Comparison of ENCODE assay signal across 28 mouse cellular contexts in genomic region chr7:6277906-6278305, GRCm38 (mm10). TPM values are rescaled to one million over a fixed set of nuclear protein-coding genes. Genes with fewer than 3 reads are reported as not detected.
DNase-seq lines count a peak whose midpoint lies in the region; ATAC-seq and TF ChIP-seq lines count a peak whose summit lies in the region.
"Had no signal": no experiment of that assay in that cellular context is flagged by ENCODE, and none has a peak within 500 bp of the region (broad histone marks: within the 10 kb centered on the region; RNA-seq: fewer than 3 reads in every experiment).

No protein-coding gene starts in this region.

- 27% methylated on average over 3 of the region's 3 CpGs for WGBS in stomach, embryonic 15.5 days
- 29% methylated on average over 3 of the region's 3 CpGs for WGBS in stomach, postnatal 0 days
- WGBS in liver, embryonic 15.5 days (ENCODE audit: insufficient replicate concordance), result 10% methylated on average over 3 of the region's 3 CpGs
- WGBS in hindbrain, embryonic 16.5 days, result 59% methylated on average over 3 of the region's 3 CpGs
- whole genome bisulfite sequencing in hindbrain, embryonic 14.5 days, result 57% methylated on average over 3 of the region's 3 CpGs

- DNase-seq in stomach, postnatal 0 days (ENCODE audit: low spot score), result no peak
- DNase-seq in left cerebral cortex, adult 11 months (ENCODE audit: low spot score), result no peak
- DNase-seq in hindbrain, embryonic 14.5 days (ENCODE audit: low spot score), result no peak
- DNase-seq: adrenal gland, postnatal 10 days; cerebellum, adult 18-20 months; cerebellum, adult 9-11 months; gastrocnemius, postnatal 14 days; heart, adult 2 months had no signal

- no peaks in the 10 kb centered on the region for H3K9me3 ChIP-seq in stomach, embryonic 15.5 days
- no peaks in the 10 kb centered on the region for H3K9me3 ChIP-seq in stomach, postnatal 0 days (ENCODE audit: control insufficient read depth, low read length)
- H3K9me3 ChIP-seq in liver, embryonic 15.5 days (replicated peaks), result no peaks in the 10 kb centered on the region
- H3K9me3 ChIP-seq in hindbrain, embryonic 16.5 days (ENCODE audit: control insufficient read depth, low read length), result no peaks in the 10 kb centered on the region
- H3K9me3 ChIP-seq in hindbrain, embryonic 14.5 days (ENCODE audit: control insufficient read depth, low read length), result no peaks in the 10 kb centered on the region
- H3K9me3 ChIP-seq: embryonic facial prominence, embryonic 12.5 days; forebrain, embryonic 15.5 days; heart, embryonic 12.5 days; hindbrain, embryonic 15.5 days had no signal

- ATAC-seq in stomach, embryonic 15.5 days (ENCODE audit: insufficient read depth, low FRiP score, low read depth), result peak; percentile 17; the same call in 1 of the 2 replicates
- no peak for ATAC-seq in stomach, postnatal 0 days (ENCODE audit: low FRiP score, low TSS enrichment)
- ATAC-seq in common myeloid progenitor, adult 5-6 weeks (replicated peaks; ENCODE audit: low read depth, poor library complexity, severe bottlenecking), result peak; percentile 60
- peak; percentile 81 for ATAC-seq in liver, embryonic 15.5 days (ENCODE audit: insufficient read depth)
- ATAC-seq in megakaryocyte-erythroid progenitor cell, adult 5-6 weeks (replicated peaks; ENCODE audit: low FRiP score, low TSS enrichment, poor library complexity, severe bottlenecking), result peak; percentile 90
- no peak for ATAC-seq in hindbrain, embryonic 16.5 days
- no peak for ATAC-seq in hindbrain, embryonic 14.5 days (ENCODE audit: low FRiP score)
- ATAC-seq: forebrain, embryonic 15.5 days; inflammation-experienced regulatory T-cells, adult 6 months had no signal

- no peak for TF ChIP-seq EP300 in stomach, postnatal 0 days (optimal IDR thresholded peaks at IDR 0.05)

- no peak overlapping the region for H3K4me2 ChIP-seq in stomach, embryonic 15.5 days
- H3K4me2 ChIP-seq in stomach, postnatal 0 days (replicated peaks; ENCODE audit: low read depth), result no peak overlapping the region
- no peak overlapping the region for H3K4me2 ChIP-seq in liver, embryonic 15.5 days
- H3K4me2 ChIP-seq in hindbrain, embryonic 16.5 days (ENCODE audit: low read length), result no peak overlapping the region
- no peak overlapping the region for H3K4me2 ChIP-seq in hindbrain, embryonic 14.5 days (replicated peaks)
- H3K4me2 ChIP-seq: embryonic facial prominence, embryonic 12.5 days; forebrain, embryonic 15.5 days; heart, embryonic 12.5 days; hindbrain, embryonic 15.5 days had no signal

- no peaks in the 10 kb centered on the region for H3K36me3 ChIP-seq in stomach, embryonic 15.5 days
- no peaks in the 10 kb centered on the region for H3K36me3 ChIP-seq in stomach, postnatal 0 days (ENCODE audit: control insufficient read depth, insufficient read depth, low read length)
- no peaks in the 10 kb centered on the region for H3K36me3 ChIP-seq in liver, embryonic 15.5 days (replicated peaks)
- no peaks in the 10 kb centered on the region for H3K36me3 ChIP-seq in hindbrain, embryonic 16.5 days (ENCODE audit: control insufficient read depth, insufficient read depth, low read length)
- no peaks in the 10 kb centered on the region for H3K36me3 ChIP-seq in hindbrain, embryonic 14.5 days (replicated peaks; ENCODE audit: control insufficient read depth, insufficient read depth)
- H3K36me3 ChIP-seq: embryonic facial prominence, embryonic 12.5 days; forebrain, embryonic 15.5 days; heart, embryonic 12.5 days; hindbrain, embryonic 10.5 days; hindbrain, embryonic 15.5 days had no signal

- no peaks in the 10 kb centered on the region for H3K27me3 ChIP-seq in stomach, embryonic 15.5 days (replicated peaks)
- H3K27me3 ChIP-seq in stomach, postnatal 0 days (ENCODE audit: control insufficient read depth, insufficient read depth, low read length), result no peaks in the 10 kb centered on the region
- no peaks in the 10 kb centered on the region for H3K27me3 ChIP-seq in liver, embryonic 15.5 days
- H3K27me3 ChIP-seq in hindbrain, embryonic 16.5 days (replicated peaks; ENCODE audit: control insufficient read depth, insufficient read depth, low read length), result no peaks in the 10 kb centered on the region
- no peaks in the 10 kb centered on the region for H3K27me3 ChIP-seq in hindbrain, embryonic 14.5 days (ENCODE audit: control insufficient read depth, insufficient read depth, low read length)
- H3K27me3 ChIP-seq: embryonic facial prominence, embryonic 12.5 days; forebrain, embryonic 15.5 days; heart, embryonic 12.5 days; hindbrain, embryonic 15.5 days had no signal

- H3K4me3 ChIP-seq in stomach, embryonic 15.5 days (replicated peaks), result no peak overlapping the region
- H3K4me3 ChIP-seq in stomach, postnatal 0 days (ENCODE audit: low read depth, low read length), result no peak overlapping the region
- H3K4me3 ChIP-seq in liver, embryonic 15.5 days (replicated peaks), result no peak overlapping the region
- no peak overlapping the region for H3K4me3 ChIP-seq in hindbrain, embryonic 16.5 days (ENCODE audit: low read length)
- no peak overlapping the region for H3K4me3 ChIP-seq in hindbrain, embryonic 14.5 days (replicated peaks; ENCODE audit: low read length)
- H3K4me3 ChIP-seq: embryonic facial prominence, embryonic 12.5 days; forebrain, embryonic 15.5 days; heart, adult 2 months; heart, embryonic 12.5 days; hindbrain, embryonic 10.5 days; hindbrain, embryonic 15.5 days had no signal

- no peak overlapping the region for H3K9ac ChIP-seq in stomach, embryonic 15.5 days
- H3K9ac ChIP-seq in stomach, postnatal 0 days (ENCODE audit: low read length), result no peak overlapping the region
- no peak overlapping the region for H3K9ac ChIP-seq in liver, embryonic 15.5 days
- H3K9ac ChIP-seq in hindbrain, embryonic 16.5 days (ENCODE audit: low read depth, low read length), result no peak overlapping the region
- H3K9ac ChIP-seq in hindbrain, embryonic 14.5 days, result no peak overlapping the region
- H3K9ac ChIP-seq: embryonic facial prominence, embryonic 12.5 days; forebrain, embryonic 15.5 days; heart, embryonic 12.5 days; hindbrain, embryonic 15.5 days had no signal

- no peaks in the 10 kb centered on the region for H3K4me1 ChIP-seq in stomach, embryonic 15.5 days
- no peaks in the 10 kb centered on the region for H3K4me1 ChIP-seq in stomach, postnatal 0 days (replicated peaks; ENCODE audit: control insufficient read depth, insufficient read depth)
- peaks cover 16% of the 10 kb centered on the region for H3K4me1 ChIP-seq in liver, embryonic 15.5 days (replicated peaks)
- no peaks in the 10 kb centered on the region for H3K4me1 ChIP-seq in hindbrain, embryonic 16.5 days (ENCODE audit: control insufficient read depth, insufficient read depth, low read depth, low read length)
- no peaks in the 10 kb centered on the region for H3K4me1 ChIP-seq in hindbrain, embryonic 14.5 days (replicated peaks; ENCODE audit: control insufficient read depth, insufficient read depth, low read length)
- H3K4me1 ChIP-seq: embryonic facial prominence, embryonic 12.5 days; hindbrain, embryonic 10.5 days had no signal

- TF ChIP-seq CTCF in stomach, postnatal 0 days (IDR thresholded peaks at IDR 0.05; ENCODE audit: low read depth), result no peak

- no peak overlapping the region for H3K27ac ChIP-seq in stomach, embryonic 15.5 days
- no peak overlapping the region for H3K27ac ChIP-seq in stomach, postnatal 0 days (replicated peaks)
- no peak overlapping the region for H3K27ac ChIP-seq in liver, embryonic 15.5 days (replicated peaks)
- H3K27ac ChIP-seq in hindbrain, embryonic 16.5 days (ENCODE audit: low read depth, low read length), result no peak overlapping the region
- no peak overlapping the region for H3K27ac ChIP-seq in hindbrain, embryonic 14.5 days
- H3K27ac ChIP-seq: embryonic facial prominence, embryonic 12.5 days; forebrain, embryonic 15.5 days; heart, adult 2 months; hindbrain, embryonic 10.5 days; hindbrain, embryonic 15.5 days had no signal

RNA-seq across cellular contexts. Expression of gene Zfp667, which starts 8.5 kb away (rescaled TPM):
- polyA plus RNA-seq in stomach, embryonic 15.5 days (2015; fragmentation: Nextera tagmentation; extraction: Ambion mirVana), result 8.1 and 9.3 TPM in 2 replicates
- 5.2 and 5.4 TPM in 2 replicates for polyA plus RNA-seq in stomach, postnatal 0 days (2015; fragmentation: Nextera tagmentation; extraction: Ambion mirVana)
- total RNA-seq in common myeloid progenitor, adult 5-6 weeks (2017), result 5.7 and 7.8 TPM in 2 replicates
- 3.4 and 5.4 TPM in 2 replicates for polyA plus RNA-seq in liver, embryonic 15.5 days (2015; fragmentation: Nextera tagmentation; extraction: Ambion mirVana)
- 2.5 and 3.5 TPM in 2 replicates for total RNA-seq in megakaryocyte-erythroid progenitor cell, adult 5-6 weeks (2014; fragmentation: Nextera tagmentation)
- total RNA-seq in megakaryocyte-erythroid progenitor cell, adult 5-6 weeks (2017), result 2.5 and 4.7 TPM in 2 replicates
- 14.0 and 14.5 TPM in 2 replicates for polyA plus RNA-seq in hindbrain, embryonic 16.5 days (2015; fragmentation: Nextera tagmentation; extraction: Ambion mirVana)
- 14.4 and 19.1 TPM in 2 replicates for polyA plus RNA-seq in hindbrain, embryonic 14.5 days (2014; fragmentation: Nextera tagmentation; extraction: Ambion mirVana)

RNA-seq across cellular contexts. Expression of gene Epp13, which starts 25.4 kb away (rescaled TPM):
- not detected in 2 replicates for polyA plus RNA-seq in stomach, embryonic 15.5 days (2015; fragmentation: Nextera tagmentation; extraction: Ambion mirVana)
- not detected in 2 replicates for polyA plus RNA-seq in stomach, postnatal 0 days (2015; fragmentation: Nextera tagmentation; extraction: Ambion mirVana)
- total RNA-seq in common myeloid progenitor, adult 5-6 weeks (2017), result not detected in 2 replicates
- not detected in 2 replicates for polyA plus RNA-seq in liver, embryonic 15.5 days (2015; fragmentation: Nextera tagmentation; extraction: Ambion mirVana)
- not detected in 2 replicates for total RNA-seq in megakaryocyte-erythroid progenitor cell, adult 5-6 weeks (2014; fragmentation: Nextera tagmentation)
- not detected in 2 replicates for total RNA-seq in megakaryocyte-erythroid progenitor cell, adult 5-6 weeks (2017)
- not detected in 2 replicates for polyA plus RNA-seq in hindbrain, embryonic 16.5 days (2015; fragmentation: Nextera tagmentation; extraction: Ambion mirVana)
- polyA plus RNA-seq in hindbrain, embryonic 14.5 days (2014; fragmentation: Nextera tagmentation; extraction: Ambion mirVana), result not detected in 2 replicates
- total RNA-seq: adrenal gland, postnatal 10 days; adrenal gland, postnatal 4 days; CH12.LX; gastrocnemius, adult 18-20 months; gastrocnemius, postnatal 14 days; heart, adult 2 months; heart, postnatal 25 days had no signal
- polyA plus RNA-seq: brain, embryonic 14.5 days; embryonic facial prominence, embryonic 12.5 days; forebrain, embryonic 11.5 days; forebrain, embryonic 15.5 days; frontal cortex, adult 2 months; heart, adult 2 months; heart, embryonic 12.5 days; heart, embryonic 16.5 days; inflammation-experienced regulatory T-cells, adult 6 months had no signal

RNA-seq across cellular contexts. Expression of gene Zfp583, which starts 53.2 kb away (rescaled TPM):
- polyA plus RNA-seq in stomach, embryonic 15.5 days (2015; fragmentation: Nextera tagmentation; extraction: Ambion mirVana), result 4.5 and 4.8 TPM in 2 replicates
- polyA plus RNA-seq in stomach, postnatal 0 days (2015; fragmentation: Nextera tagmentation; extraction: Ambion mirVana), result 1.9 and 2.0 TPM in 2 replicates
- 3.1 and 3.7 TPM in 2 replicates for total RNA-seq in common myeloid progenitor, adult 5-6 weeks (2017)
- 0.78 and 1.0 TPM in 2 replicates for polyA plus RNA-seq in liver, embryonic 15.5 days (2015; fragmentation: Nextera tagmentation; extraction: Ambion mirVana)
- total RNA-seq in megakaryocyte-erythroid progenitor cell, adult 5-6 weeks (2014; fragmentation: Nextera tagmentation), result 2.8 and 5.2 TPM in 2 replicates
- total RNA-seq in megakaryocyte-erythroid progenitor cell, adult 5-6 weeks (2017), result 2.5 and 6.4 TPM in 2 replicates
- 14.7 and 14.8 TPM in 2 replicates for polyA plus RNA-seq in hindbrain, embryonic 16.5 days (2015; fragmentation: Nextera tagmentation; extraction: Ambion mirVana)
- 14.4 and 18.2 TPM in 2 replicates for polyA plus RNA-seq in hindbrain, embryonic 14.5 days (2014; fragmentation: Nextera tagmentation; extraction: Ambion mirVana)
- total RNA-seq: CH12.LX had no signal

RNA-seq across cellular contexts. Expression of gene Zscan5b, which starts 55.8 kb away (rescaled TPM):
- polyA plus RNA-seq in stomach, embryonic 15.5 days (2015; fragmentation: Nextera tagmentation; extraction: Ambion mirVana), result not detected in 2 replicates
- polyA plus RNA-seq in stomach, postnatal 0 days (2015; fragmentation: Nextera tagmentation; extraction: Ambion mirVana), result not detected in 2 replicates
- not detected in 2 replicates for total RNA-seq in common myeloid progenitor, adult 5-6 weeks (2017)
- polyA plus RNA-seq in liver, embryonic 15.5 days (2015; fragmentation: Nextera tagmentation; extraction: Ambion mirVana), result not detected in 2 replicates
- total RNA-seq in megakaryocyte-erythroid progenitor cell, adult 5-6 weeks (2014; fragmentation: Nextera tagmentation), result not detected in 2 replicates
- total RNA-seq in megakaryocyte-erythroid progenitor cell, adult 5-6 weeks (2017), result not detected in 2 replicates
- not detected in 2 replicates for polyA plus RNA-seq in hindbrain, embryonic 16.5 days (2015; fragmentation: Nextera tagmentation; extraction: Ambion mirVana)
- not detected in 2 replicates for polyA plus RNA-seq in hindbrain, embryonic 14.5 days (2014; fragmentation: Nextera tagmentation; extraction: Ambion mirVana)
- total RNA-seq: adrenal gland, postnatal 10 days; adrenal gland, postnatal 4 days; CH12.LX; gastrocnemius, adult 18-20 months; gastrocnemius, postnatal 14 days; heart, adult 2 months; heart, postnatal 25 days had no signal
- polyA plus RNA-seq: brain, embryonic 14.5 days; embryonic facial prominence, embryonic 12.5 days; forebrain, embryonic 11.5 days; forebrain, embryonic 15.5 days; frontal cortex, adult 2 months; gonadal fat pad, adult 2 months; heart, adult 2 months; heart, embryonic 12.5 days; heart, embryonic 16.5 days; hindbrain, embryonic 10.5 days; hindbrain, embryonic 15.5 days had no signal

Comparison
In these comparisons a context has a peak if more than half of its experiments do, and no peak if none do; other contexts are left out.
1. ATAC-seq: peak in stomach, embryonic 15.5 days (single experiment), common myeloid progenitor, adult 5-6 weeks (single experiment), liver, embryonic 15.5 days (single experiment) and megakaryocyte-erythroid progenitor cell, adult 5-6 weeks (single experiment); none in stomach, postnatal 0 days (single experiment), hindbrain, embryonic 16.5 days (single experiment) and hindbrain, embryonic 14.5 days (single experiment).